Mouse (Mus musculus) stomach, embryonic 14.5 days (tissue): ENCODE results near the gene Aspm. TPM values are rescaled to one million over a fixed set of nuclear protein-coding genes. Genes with fewer than 3 reads are reported as not detected.

Source experiments
- ATAC-seq: fragments of 200-750 bp; cut with Nextera tagmentation; 2 replicates; pipeline ENCODE4 v1.8.0; 2017; ENCODE audit warnings: low read depth, moderate TSS enrichment; ENCODE audit not compliant: insufficient number of reproducible peaks, insufficient read depth, low FRiP score
- H3K27ac ChIP-seq: fragments of 300-500 bp; sonication (generic); 2 replicates; pipeline ENCODE4 v1.5.1; 2014; ENCODE audit warnings: mild to moderate bottlenecking, low read length, moderate library complexity, mixed read lengths
- H3K27me3 ChIP-seq: fragments of 300-500 bp; sonication (generic); 2 replicates; pipeline ENCODE4 v1.6.1; 2014; ENCODE audit warnings: low read length, control low read depth, mixed read lengths; ENCODE audit not compliant: control insufficient read depth, insufficient read depth
- H3K36me3 ChIP-seq: fragments of 300-500 bp; sonication (generic); 2 replicates; pipeline ENCODE4 v1.6.1; 2014; ENCODE audit warnings: mild to moderate bottlenecking, control low read depth, low read length, moderate library complexity, mixed read lengths; ENCODE audit not compliant: control insufficient read depth, insufficient read depth
- H3K4me1 ChIP-seq: fragments of 300-500 bp; sonication (generic); 2 replicates; pipeline ENCODE4 v1.6.1; 2014; ENCODE audit warnings: low read length, control low read depth, mixed read lengths; ENCODE audit not compliant: control insufficient read depth, insufficient read depth
- H3K4me2 ChIP-seq: fragments of 300-500 bp; sonication (generic); replicated peaks from 2 replicates; pipeline ENCODE4 v1.6.1; 2014; ENCODE audit warnings: low read depth, low read length, control low read depth
- H3K4me3 ChIP-seq: fragments of 300-500 bp; sonication (generic); 2 replicates; pipeline ENCODE4 v1.5.1; 2014; ENCODE audit warnings: low read depth, low read length, control low read depth
- H3K9ac ChIP-seq: fragments of 300-500 bp; sonication (generic); replicated peaks from 2 replicates; pipeline ENCODE4 v1.6.1; 2014; ENCODE audit warnings: low read depth, mild to moderate bottlenecking, control low read depth, low read length, moderate library complexity, mixed read lengths
- H3K9me3 ChIP-seq: fragments of 300-500 bp; sonication (generic); 2 replicates; pipeline ENCODE4 v1.6.1; 2016; ENCODE audit warnings: low read depth, low read length, control low read depth; ENCODE audit not compliant: control insufficient read depth
- WGBS: fragments of 180-500 bp; shearing (Covaris S2); extraction: QIAGEN DNeasy Blood & Tissue Kit; methylation state at CpG from one replicate; pipeline ENCODE4 v1.1.7; 2014; 5-methylcytosine and 5-hydroxymethylcytosine counted together
- polyA plus RNA-seq: library from polyadenylated mRNA; unstranded; fragments of >200 nt; fragmentation: Nextera tagmentation; extraction: Ambion mirVana; gene quantifications from 2 replicates; pipeline ENCODE4 v1.2.1, GENCODE M21; 2014

The Aspm gene
- polyA plus RNA-seq, 1 experiment from 2014 or later, result 23.1 TPM

DNA sequence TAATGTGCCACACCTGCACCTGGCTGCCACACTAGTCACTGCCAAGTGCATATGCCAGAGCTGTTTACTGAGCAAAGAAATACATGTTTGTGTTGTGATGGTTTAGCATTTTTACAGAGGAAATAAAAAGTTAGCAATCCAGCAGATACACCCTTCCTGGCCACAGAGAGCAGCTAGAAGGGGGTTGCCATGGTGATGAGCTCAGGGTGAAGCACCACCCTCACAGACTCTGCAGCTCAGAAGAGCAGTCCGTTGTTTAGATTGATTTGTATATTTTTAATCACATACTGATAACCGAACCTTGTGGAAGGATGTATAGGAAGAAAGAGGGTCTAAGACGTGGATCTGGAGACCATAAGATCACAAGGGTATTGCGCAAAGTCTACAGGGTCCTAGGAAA lies 26.6 kb downstream of the Aspm start:
- ATAC-seq, result no peak
- Histone ChIP-seq H3K9ac (no peak overlapping the region), H3K27me3 (no peaks in the 10 kb centered on the region), H3K4me3 (no peak overlapping the region), H3K36me3 (peaks cover 49% of the 10 kb centered on the region), H3K4me1 (no peaks in the 10 kb centered on the region), H3K9me3 (no peaks in the 10 kb centered on the region), H3K27ac (no peak overlapping the region), H3K4me2 (no peak overlapping the region)
- WGBS, result 66% methylated on average over 4 of the region's 4 CpGs

GRCm38 (mm10) chr1:139494630-139495029 lies 40.1 kb downstream of the Aspm start:
- H3K27ac ChIP-seq, result no peak overlapping the region
- H3K4me3 ChIP-seq, result no peak overlapping the region
- H3K36me3 ChIP-seq, result peaks cover 30% of the 10 kb centered on the region
- WGBS, result 87% methylated on average over 3 of the region's 3 CpGs
- no peaks in the 10 kb centered on the region for H3K27me3 ChIP-seq
- H3K9ac ChIP-seq, result no peak overlapping the region
- H3K9me3 ChIP-seq, result no peaks in the 10 kb centered on the region
- ATAC-seq, result no peak
- no peaks in the 10 kb centered on the region for H3K4me1 ChIP-seq
- H3K4me2 ChIP-seq, result no peak overlapping the region

DNA sequence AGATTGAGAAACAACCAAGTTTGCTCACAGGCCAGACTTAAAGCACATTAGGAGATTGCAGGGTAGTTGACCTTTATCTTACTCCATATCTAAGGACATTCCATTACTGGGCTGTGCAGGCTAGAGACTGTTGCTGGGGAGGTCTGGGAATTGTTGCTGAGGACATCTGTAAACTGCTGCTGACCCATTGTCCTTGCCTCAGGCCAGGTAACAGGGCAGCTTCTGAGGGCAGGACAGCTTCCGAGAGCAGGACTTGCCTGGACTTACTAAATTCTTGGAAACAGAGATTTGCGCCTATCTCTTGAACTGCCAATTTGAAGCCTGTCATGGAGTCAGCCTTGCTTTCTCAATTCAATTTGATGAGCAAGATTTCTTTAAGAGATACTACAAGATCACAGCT lies 40.8 kb downstream of the Aspm start:
- no peaks in the 10 kb centered on the region for H3K27me3 ChIP-seq
- peaks cover 24% of the 10 kb centered on the region for H3K36me3 ChIP-seq
- WGBS, result 90% methylated on average over 2 of the region's 2 CpGs
- no peaks in the 10 kb centered on the region for H3K9me3 ChIP-seq
- H3K27ac ChIP-seq, result no peak overlapping the region
- H3K4me2 ChIP-seq, result no peak overlapping the region
- no peak for ATAC-seq
- no peaks in the 10 kb centered on the region for H3K4me1 ChIP-seq
- H3K9ac ChIP-seq, result no peak overlapping the region
- H3K4me3 ChIP-seq, result no peak overlapping the region

DNA sequence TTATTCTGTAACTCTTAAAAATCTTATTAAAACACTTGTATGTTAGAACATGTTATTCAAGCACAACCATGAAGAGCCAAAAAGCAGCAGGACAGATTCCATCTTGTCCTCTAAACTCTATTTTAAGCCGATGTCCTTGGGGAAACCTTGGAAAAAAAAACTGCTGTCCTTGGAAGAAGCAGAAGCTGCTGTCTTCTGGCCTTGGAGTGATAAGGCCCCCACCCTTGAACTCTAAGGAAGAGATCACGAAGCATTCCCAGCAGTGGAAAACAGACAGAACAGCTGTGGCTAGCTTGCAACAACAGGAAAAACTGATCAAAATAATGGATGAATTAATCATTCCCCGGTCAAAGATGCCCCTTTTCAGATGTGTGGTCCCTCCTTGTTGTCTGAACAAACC lies 41.6 kb downstream of the Aspm start:
- no peaks in the 10 kb centered on the region for H3K9me3 ChIP-seq
- H3K4me3 ChIP-seq, result no peak overlapping the region
- no peak for ATAC-seq
- no peaks in the 10 kb centered on the region for H3K27me3 ChIP-seq
- H3K27ac ChIP-seq, result no peak overlapping the region
- H3K9ac ChIP-seq, result no peak overlapping the region
- H3K4me2 ChIP-seq, result no peak overlapping the region
- 84% methylated on average over 3 of the region's 3 CpGs for WGBS
- H3K4me1 ChIP-seq, result no peaks in the 10 kb centered on the region
- peaks cover 17% of the 10 kb centered on the region for H3K36me3 ChIP-seq

GRCm38 (mm10) chr1:139499751-139500150 lies 45.2 kb downstream of the Aspm start:
- no peak overlapping the region for H3K4me3 ChIP-seq
- ATAC-seq, result no peak
- no peak overlapping the region for H3K4me2 ChIP-seq
- H3K9ac ChIP-seq, result no peak overlapping the region
- H3K9me3 ChIP-seq, result no peaks in the 10 kb centered on the region
- no peaks in the 10 kb centered on the region for H3K27me3 ChIP-seq
- H3K4me1 ChIP-seq, result no peaks in the 10 kb centered on the region
- no peak overlapping the region for H3K27ac ChIP-seq
- H3K36me3 ChIP-seq, result no peaks in the 10 kb centered on the region

DNA sequence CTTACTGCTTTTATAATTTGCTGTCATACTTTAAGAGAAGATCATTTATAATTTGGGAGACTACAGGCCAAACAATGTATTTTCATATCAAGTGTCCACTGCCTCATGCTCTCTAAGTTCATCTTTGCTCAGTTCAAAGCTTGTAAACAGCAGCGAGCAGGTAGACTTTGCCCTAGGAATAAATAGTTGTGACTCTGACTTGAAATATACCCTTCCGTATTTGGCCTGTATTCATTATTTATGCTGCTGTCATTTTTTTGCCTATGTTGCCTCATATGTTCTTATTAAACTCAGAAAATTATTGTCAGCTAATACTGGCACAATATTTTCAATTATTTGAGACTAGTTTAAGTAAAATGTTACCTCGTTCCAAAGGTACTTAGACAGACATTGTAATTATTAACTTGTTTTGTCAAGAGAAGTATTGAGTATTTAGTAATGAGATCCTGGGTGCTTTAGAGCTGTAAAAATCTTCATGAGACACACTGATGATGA lies 46.7 kb downstream of the Aspm start, which contains the start of gene F13b:
TSS of gene F13b (plus strand) at position 445 of the 495 bp plus-strand sequence.
- ATAC-seq, result no peak

GRCm38 (mm10) chr1:139514556-139514955 lies 60.0 kb downstream of the Aspm start:
- Histone ChIP-seq H3K9me3 (no peaks in the 10 kb centered on the region), H3K36me3 (no peaks in the 10 kb centered on the region), H3K4me3 (no peak overlapping the region), H3K4me1 (no peaks in the 10 kb centered on the region), H3K27ac (no peak overlapping the region), H3K4me2 (no peak overlapping the region), H3K9ac (no peak overlapping the region), H3K27me3 (no peaks in the 10 kb centered on the region)
- ATAC-seq, result no peak
- 85% methylated on average over 12 of the region's 12 CpGs for WGBS

More for the DNA sequence above, 46.7 kb downstream of the Aspm start, which contains the start of gene F13b:
- 77% methylated on average over 3 of the region's 3 CpGs for WGBS
- no peaks in the 10 kb centered on the region for H3K36me3 ChIP-seq
- no peak within 1 kb of the TSS for H3K4me3 ChIP-seq
- H3K27ac ChIP-seq, result no peak within 1 kb of the TSS
- H3K27me3 ChIP-seq, result no peaks in the 10 kb centered on the region
- H3K4me2 ChIP-seq, result no peak within 1 kb of the TSS
- no peak within 1 kb of the TSS for H3K9ac ChIP-seq
- no peaks in the 10 kb centered on the region for H3K9me3 ChIP-seq
- H3K4me1 ChIP-seq, result no peaks in the 10 kb centered on the region

Other genes starting within 250 kb of the Aspm start
- gene Crb1, start 77.7 kb upstream of the Aspm start, polyA plus RNA-seq, result 0.10 and 0.32 TPM in 2 replicates
- gene Zbtb41, start 32.5 kb upstream of the Aspm start, polyA plus RNA-seq, result 15.5 and 16.5 TPM in 2 replicates
- not detected in 2 replicates for gene F13b, start 46.9 kb downstream of the Aspm start, polyA plus RNA-seq
- gene Cfhr1, start 105.5 kb downstream of the Aspm start, polyA plus RNA-seq, result not detected in 2 replicates